Mouse (Mus musculus): ENCODE data around the gene Auh.

GRCm38 (mm10) chr13:52818760-52819159 lies 110.7 kb downstream of the Auh start:
- TF ChIP-seq CTCF (IDR thresholded peaks at IDR 0.05) (no peak), POLR2A (IDR thresholded peaks at IDR 0.05; ENCODE audit: insufficient read depth, low read depth, low read length) (no peak), EP300 (IDR thresholded peaks at IDR 0.05; ENCODE audit: insufficient read depth, low read depth, low read length) (no peak)
